Mouse (Mus musculus) gastrocnemius, adult 2 months (tissue): ENCODE measurements around the gene Ncf1. TPM values are rescaled to one million over a fixed set of nuclear protein-coding genes. Genes with fewer than 3 reads are reported as not detected.

Experiments
- DNase-seq: peaks from one replicate; pipeline ENCODE4 v3.0.0; 2022
- H3K27ac ChIP-seq: fragments of 200-600 bp; 2 replicates; pipeline ENCODE4 v1.8.1; 2022; ENCODE audit warnings: mild to moderate bottlenecking
- H3K4me3 ChIP-seq: fragments of 200-600 bp; 2 replicates; pipeline ENCODE4 v1.8.1; 2022; ENCODE audit warnings: mild to moderate bottlenecking, moderate library complexity
- CTCF ChIP-seq: fragments of 200-600 bp; IDR thresholded peaks from 2 replicates; pipeline ENCODE4 v1.8.1; 2022; ENCODE audit warnings: antibody characterized with exemption, mild to moderate bottlenecking, moderate library complexity
- intact Hi-C: fragments of 180-260 bp; cut with DNase I; formaldehyde crosslinking; loops from one replicate; pipeline ENCODE4 v1.15.1; 2025
- long read RNA-seq, 2 experiments: library from polyadenylated mRNA; stranded (forward); transcript quantifications; one replicate each; pipeline ENCODE4 v2.0.0; 2021
- total RNA-seq, 2 experiments: library from RNA; stranded (reverse); gene quantifications; 2 replicates each; pipeline ENCODE4 v1.2.3; 2021

Gene Ncf1
- total RNA-seq, result 1 to 10 TPM; 1.0 to 3.8 TPM
- long read RNA-seq, experiment 1, partial matches to known transcripts, result 0 of 1 reads
- long read RNA-seq, experiment 1, other reads (novel, unspliced or antisense), result 0 of 1 reads
- long read RNA-seq, experiment 2, result 0 reads

GRCm38 (mm10) chr5:134229391-134229790 is at the start of gene Ncf1:
TSS of gene Ncf1 (minus strand) at chr5:134229625.
- no peak for TF ChIP-seq CTCF
- H3K27ac ChIP-seq, result peak within 1 kb of the TSS; percentile 46; the same call in 1 of the 2 replicates
- intact Hi-C loops, result loop anchor here (5.0 kb wide), 1 partner anchor 113 kb away; no protein-coding TSS in a partner anchor

DNA sequence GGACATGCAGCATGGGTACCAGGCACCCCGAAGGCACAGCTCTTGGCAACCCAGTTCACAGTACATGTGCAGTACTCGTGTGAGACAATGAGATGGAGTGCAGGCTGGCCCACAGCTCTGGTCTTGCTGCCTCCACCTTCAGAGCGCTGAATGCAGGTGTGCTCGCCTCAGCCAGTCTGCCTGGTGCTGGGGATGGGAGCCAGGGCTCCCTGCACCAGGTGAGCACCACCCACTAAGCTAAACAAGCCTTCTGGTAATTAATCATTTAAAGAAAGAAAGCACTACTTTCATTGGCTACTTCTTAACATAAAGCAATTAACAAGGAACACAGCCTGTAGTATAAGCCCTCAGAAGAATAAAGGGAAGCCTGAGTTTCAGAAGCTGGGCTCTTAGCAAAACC is 47.7 kb upstream of the Ncf1 start:
- H3K4me3 ChIP-seq, result no peak overlapping the region
- no peak for TF ChIP-seq CTCF
- intact Hi-C loops, result no loop called here
- H3K27ac ChIP-seq, result no peak overlapping the region
- no peak for DNase-seq

More at GRCm38 (mm10) chr5:134229391-134229790, at the start of gene Ncf1:
- H3K4me3 ChIP-seq, result peak within 1 kb of the TSS; percentile 47
- no peak for DNase-seq

DNA sequence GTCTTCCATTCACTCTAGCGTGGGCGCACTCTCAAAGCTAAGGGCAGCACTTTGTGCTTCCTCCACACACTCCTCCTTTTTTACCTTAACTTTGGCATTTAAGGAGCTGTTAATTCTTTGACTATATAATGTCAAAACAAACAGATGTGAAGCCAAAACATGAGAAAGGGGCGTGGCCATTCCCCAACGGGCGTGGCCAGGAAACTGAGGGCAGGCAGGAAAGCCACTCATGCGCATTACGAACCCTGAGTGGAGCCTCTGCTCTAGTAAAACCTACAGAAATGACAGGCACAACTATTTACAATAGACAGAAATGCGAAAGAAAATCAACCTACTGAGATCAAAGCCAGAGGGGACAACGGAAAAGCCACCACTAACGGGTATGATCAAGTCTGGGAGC is 46.1 kb upstream of the Ncf1 start:
- intact Hi-C loops, result no loop called here
- DNase-seq, result no peak

DNA sequence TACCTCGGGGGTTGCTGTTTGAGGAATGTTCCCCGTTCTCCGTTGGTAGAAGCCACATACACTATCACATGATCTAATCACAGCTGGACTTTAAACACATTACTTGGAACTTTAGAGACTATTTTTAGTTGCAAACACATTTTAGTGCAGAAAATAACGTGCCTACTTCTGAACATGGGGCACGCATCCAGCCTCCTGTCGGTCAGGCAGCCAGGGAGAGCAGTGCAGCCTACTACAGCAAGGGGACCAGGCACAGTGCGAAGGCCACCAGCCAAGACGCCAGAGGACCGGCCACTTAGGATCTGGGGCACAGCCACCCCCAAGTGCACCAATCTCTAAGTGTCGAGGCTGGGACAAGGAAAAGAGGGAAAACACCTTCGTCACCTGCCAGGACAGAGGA is 45.6 kb upstream of the Ncf1 start:
- peak overlapping the region; percentile 63 for H3K27ac ChIP-seq
- DNase-seq, result peak; percentile 35
- intact Hi-C loops, result no loop called here
- H3K4me3 ChIP-seq, result no peak overlapping the region
- peak; percentile 2; the same call in 1 of the 2 replicates for TF ChIP-seq CTCF

More for the DNA sequence above, 46.1 kb upstream of the Ncf1 start:
- no peak for TF ChIP-seq CTCF
- Histone ChIP-seq H3K27ac (peak overlapping the region; percentile 63), H3K4me3 (no peak overlapping the region)

DNA sequence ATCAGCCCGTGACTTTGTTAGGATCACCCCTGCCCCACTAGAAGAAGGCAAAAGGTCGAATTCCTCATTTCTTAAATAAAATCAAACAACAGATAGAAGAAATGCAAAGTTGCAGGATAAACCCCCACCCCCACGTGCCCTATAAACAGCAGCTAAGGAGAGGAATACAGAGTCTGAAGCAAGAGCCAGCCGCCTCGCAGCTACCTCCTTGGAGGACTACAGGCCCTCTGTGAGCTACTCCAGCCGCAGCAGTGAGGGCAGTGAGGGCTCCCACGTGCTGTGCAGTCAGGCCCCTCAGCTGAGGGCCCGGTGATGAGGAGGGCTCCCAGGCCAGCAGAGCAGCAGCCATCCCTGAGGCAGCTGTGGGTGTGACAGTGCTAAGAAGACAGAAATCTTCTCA is 44.3 kb upstream of the Ncf1 start:
- H3K4me3 ChIP-seq, result no peak overlapping the region
- intact Hi-C loops, result no loop called here
- TF ChIP-seq CTCF, result no peak

DNA sequence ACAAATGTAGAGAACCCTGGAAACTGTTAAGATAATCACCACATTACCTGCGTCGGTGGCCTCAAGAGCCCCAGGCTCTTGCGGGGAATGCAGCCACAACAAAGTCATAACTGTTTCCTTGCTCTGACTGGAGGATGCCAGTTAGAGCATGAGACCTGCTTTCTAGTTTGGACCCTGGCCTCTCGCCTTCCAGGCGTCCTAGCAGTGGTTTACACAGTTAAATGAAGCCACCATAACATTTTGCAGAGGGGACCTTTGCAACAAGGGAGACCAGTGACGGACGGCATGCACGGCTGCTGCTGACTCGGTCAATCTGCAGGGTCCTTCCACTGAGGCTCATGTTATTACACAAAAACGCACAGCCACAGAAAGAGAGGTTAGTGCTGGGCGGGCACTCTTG is 43.3 kb upstream of the Ncf1 start:
- intact Hi-C loops, result no loop called here
- no peak for DNase-seq

More for the DNA sequence above, 44.3 kb upstream of the Ncf1 start:
- no peak overlapping the region for H3K27ac ChIP-seq
- DNase-seq, result no peak

DNA sequence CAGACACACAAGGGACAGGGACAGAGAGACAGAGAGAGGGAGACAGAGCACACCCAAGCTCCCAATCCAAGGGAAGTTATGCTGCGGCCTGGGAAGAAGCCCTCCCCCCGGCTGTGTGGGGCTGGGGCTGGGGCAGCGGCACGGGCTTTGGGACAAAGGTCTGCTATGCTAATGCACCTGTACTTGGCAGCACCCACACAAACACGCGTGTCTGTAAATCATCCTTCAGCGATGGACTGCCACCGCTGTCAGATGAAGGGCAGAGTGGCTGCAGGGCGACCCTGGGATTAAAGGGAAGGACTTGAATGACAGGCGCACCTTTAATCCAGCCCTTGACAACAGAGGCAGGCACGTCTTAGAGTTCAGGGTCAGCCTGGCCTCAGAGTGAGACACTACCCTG is 42.0 kb upstream of the Ncf1 start:
- intact Hi-C loops, result no loop called here
- DNase-seq, result no peak
- no peak overlapping the region for H3K4me3 ChIP-seq
- no peak overlapping the region for H3K27ac ChIP-seq
- TF ChIP-seq CTCF, result no peak

More for the DNA sequence above, 43.3 kb upstream of the Ncf1 start:
- Histone ChIP-seq H3K4me3 (no peak overlapping the region), H3K27ac (no peak overlapping the region)
- TF ChIP-seq CTCF, result no peak

DNA sequence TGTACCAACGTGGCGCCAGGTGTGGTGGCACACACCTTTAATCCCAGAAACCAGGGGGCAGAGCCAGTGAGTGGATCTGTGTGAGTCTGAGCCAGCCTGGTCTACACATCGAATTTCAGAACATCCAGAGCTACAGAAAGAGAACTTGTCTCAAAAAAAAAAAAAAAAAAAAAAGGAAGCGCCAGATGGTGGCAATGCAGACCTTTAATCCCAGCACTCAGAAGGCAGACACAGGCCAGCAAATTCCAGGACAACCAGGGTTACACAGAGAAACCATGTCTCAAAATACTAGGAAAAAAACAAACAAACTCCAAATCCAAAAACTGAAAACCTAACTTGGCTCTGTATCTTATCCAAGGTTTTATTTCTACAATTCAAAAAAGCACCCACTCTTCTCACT is 41.1 kb upstream of the Ncf1 start:
- DNase-seq, result no peak
- intact Hi-C loops, result no loop called here
- H3K4me3 ChIP-seq, result no peak overlapping the region
- H3K27ac ChIP-seq, result no peak overlapping the region
- TF ChIP-seq CTCF, result no peak

DNA sequence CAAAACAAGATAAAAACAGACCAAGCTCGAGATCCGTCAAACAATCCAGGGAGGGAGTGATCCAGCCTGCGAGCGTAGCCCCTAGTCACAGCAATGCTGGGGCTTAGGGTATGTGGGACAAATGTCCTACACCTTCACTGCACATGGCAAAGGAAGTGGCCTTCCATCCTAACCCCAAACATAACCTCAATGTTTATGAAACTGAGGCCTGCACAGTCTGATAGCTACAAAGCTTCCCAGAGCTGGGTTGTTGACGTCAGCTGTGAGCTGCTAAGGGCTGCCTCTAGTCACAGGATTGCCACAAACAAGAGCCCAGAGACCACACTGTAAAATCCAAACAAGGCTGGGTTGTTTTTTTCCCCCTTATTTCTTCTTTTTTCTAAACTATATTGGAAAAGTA is 40.3 kb upstream of the Ncf1 start:
- DNase-seq, result no peak
- no peak overlapping the region for H3K4me3 ChIP-seq
- no peak for TF ChIP-seq CTCF
- no peak overlapping the region for H3K27ac ChIP-seq
- intact Hi-C loops, result no loop called here

- no peak for DNase-seq
- H3K27ac ChIP-seq, result no peak overlapping the region
- no peak overlapping the region for H3K4me3 ChIP-seq
- intact Hi-C loops, result no loop called here
- no peak for TF ChIP-seq CTCF
Measured at GRCm38 (mm10) chr5:134268751-134269150, 39.3 kb upstream of the Ncf1 start.

- no peak for DNase-seq
- no peak overlapping the region for H3K4me3 ChIP-seq
- no peak for TF ChIP-seq CTCF
- H3K27ac ChIP-seq, result no peak overlapping the region
- intact Hi-C loops, result no loop called here
Measured at GRCm38 (mm10) chr5:134266404-134266803, 37.0 kb upstream of the Ncf1 start.

DNA sequence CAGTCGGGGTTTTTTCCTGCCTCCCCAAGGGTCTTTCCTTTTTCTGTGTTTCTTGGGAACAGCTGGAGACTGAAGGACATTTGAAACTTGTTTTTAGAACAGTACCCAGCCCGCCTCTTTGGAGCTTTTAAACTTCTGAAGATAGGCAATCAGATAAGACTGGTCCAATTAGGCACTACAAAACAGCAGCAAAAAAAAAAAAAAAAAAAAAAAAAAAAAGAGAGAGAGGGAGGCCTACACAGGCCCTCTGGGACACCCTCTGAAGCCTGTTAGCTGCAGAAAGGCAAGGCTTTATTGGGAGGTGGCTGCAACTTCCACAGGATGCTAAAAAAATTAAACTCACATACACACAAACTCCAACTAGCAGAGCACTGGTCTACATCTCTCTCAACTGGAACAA is 36.5 kb upstream of the Ncf1 start:
- H3K27ac ChIP-seq, result no peak overlapping the region
- no peak for DNase-seq
- no peak overlapping the region for H3K4me3 ChIP-seq
- intact Hi-C loops, result no loop called here
- TF ChIP-seq CTCF, result no peak

GRCm38 (mm10) chr5:134260001-134260636 is 30.7 kb upstream of the Ncf1 start:
- no peak overlapping the region for H3K27ac ChIP-seq
- no peak for DNase-seq
- TF ChIP-seq CTCF, result no peak
- H3K4me3 ChIP-seq, result no peak overlapping the region
- intact Hi-C loops, result no loop called here

DNA sequence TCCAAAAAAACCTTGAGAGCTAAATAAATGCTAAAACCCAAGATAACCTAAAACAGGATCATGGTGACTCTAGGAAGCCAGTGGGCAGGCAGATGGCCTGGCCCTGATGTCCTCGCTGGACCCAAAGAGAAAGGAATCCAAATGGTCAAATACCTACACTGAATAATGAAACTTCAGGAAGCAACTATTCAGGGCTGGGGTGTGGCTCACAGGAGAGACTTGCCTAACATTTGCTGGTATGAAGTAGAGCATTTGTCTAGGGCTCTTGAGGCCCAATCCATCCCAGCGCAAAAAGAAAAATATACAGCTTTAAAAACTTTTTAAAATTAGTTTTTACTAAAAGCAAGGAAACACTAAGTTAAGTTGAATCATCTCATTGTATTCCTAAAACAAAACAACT is 29.5 kb upstream of the Ncf1 start:
- no peak for DNase-seq
- H3K27ac ChIP-seq, result no peak overlapping the region
- intact Hi-C loops, result no loop called here
- TF ChIP-seq CTCF, result no peak
- no peak overlapping the region for H3K4me3 ChIP-seq
